Mouse (Mus musculus) bone marrow, adult 2 months (tissue): ENCODE results near the gene Stat5a. TPM values are rescaled to one million over a fixed set of nuclear protein-coding genes. Genes with fewer than 3 reads are reported as not detected.
A peak's percentile ranks its signal among the peaks of the same experiment; 100 is the strongest.

Source experiments
- H3K27ac ChIP-seq: fragments of 200-500 bp; 2 replicates; pipeline ENCODE4 v1.5.1; 2012; ENCODE audit warnings: low read depth, mild to moderate bottlenecking, control low read depth, inconsistent platforms, low read length; ENCODE audit not compliant: control insufficient read depth, poor library complexity, insufficient read depth
- H3K4me1 ChIP-seq: fragments of 200-500 bp; 2 replicates; pipeline ENCODE4 v1.6.1; 2011; ENCODE audit warnings: low read length; ENCODE audit not compliant: control insufficient read depth, insufficient read depth
- H3K4me3 ChIP-seq: fragments of 200-500 bp; replicated peaks from 2 replicates; pipeline ENCODE3; 2011; ENCODE audit warnings: mild to moderate bottlenecking, low read depth, low read length, control low read depth; ENCODE audit not compliant: control insufficient read depth
- CTCF ChIP-seq: fragments of 200-500 bp; IDR thresholded peaks from 2 replicates; pipeline ENCODE4 v1.5.1; 2011; ENCODE audit warnings: low read length, control low read depth; ENCODE audit not compliant: control insufficient read depth, insufficient read depth
- POLR2A ChIP-seq: fragments of 200-500 bp; IDR thresholded peaks from 2 replicates; pipeline ENCODE4 v1.6.1; 2011; ENCODE audit warnings: low read depth, mild to moderate bottlenecking, control low read depth, low read length, borderline replicate concordance; ENCODE audit not compliant: control insufficient read depth
- WGBS: fragments of 180-500 bp; shearing (Covaris S2); methylation state at CpG from one replicate; pipeline ENCODE4 v1.1.7; 2018; 5-methylcytosine and 5-hydroxymethylcytosine counted together
- polyA plus RNA-seq: library from polyadenylated mRNA; stranded (reverse); fragments of >200 nt; gene quantifications from 2 replicates; pipeline ENCODE4 v1.2.4, GENCODE M21; 2011; ENCODE audit warnings: low replicate concordance; ENCODE audit not compliant: missing spikeins, insufficient read depth, insufficient read length

Stat5a gene
- polyA plus RNA-seq, 1 experiment, result 16.5 TPM

GRCm38 (mm10) chr11:100850778-100851528, 8.2 kb upstream of the Stat5a start:
- 3% methylated on average over 33 of the region's 33 CpGs for WGBS
- H3K4me1 ChIP-seq, result no peaks in the 10 kb centered on the region; the same call in 1 of the 2 replicates
- peak overlapping the region; percentile 92 for H3K4me3 ChIP-seq
- TF ChIP-seq POLR2A (no peak), CTCF (no peak)
- peak overlapping the region; percentile 97 for H3K27ac ChIP-seq

GRCm38 (mm10) chr11:100852088-100852487, 7.1 kb upstream of the Stat5a start:
- 65% methylated on average over 2 of the region's 2 CpGs for WGBS

GRCm38 (mm10) chr11:100853018-100853417, 6.1 kb upstream of the Stat5a start:
- TF ChIP-seq CTCF, result no peak
- no peak for TF ChIP-seq POLR2A
- WGBS, result 20% methylated on average over 5 of the region's 5 CpGs
- H3K4me1 ChIP-seq, result no peaks in the 10 kb centered on the region; the same call in 1 of the 2 replicates
- H3K27ac ChIP-seq, result no peak overlapping the region
- no peak overlapping the region for H3K4me3 ChIP-seq

More at GRCm38 (mm10) chr11:100852088-100852487, 7.1 kb upstream of the Stat5a start:
- no peak overlapping the region for H3K27ac ChIP-seq
- no peak overlapping the region for H3K4me3 ChIP-seq
- TF ChIP-seq CTCF (no peak), POLR2A (no peak)
- no peaks in the 10 kb centered on the region; the same call in 1 of the 2 replicates for H3K4me1 ChIP-seq

GRCm38 (mm10) chr11:100854268-100854667, 4.9 kb upstream of the Stat5a start:
- 61% methylated on average over 4 of the region's 4 CpGs for WGBS
- Histone ChIP-seq H3K4me3 (no peak overlapping the region), H3K4me1 (peaks cover 1% of the 10 kb centered on the region; the same call in 1 of the 2 replicates), H3K27ac (no peak overlapping the region)
- no peak for TF ChIP-seq POLR2A
- no peak for TF ChIP-seq CTCF

- 76% methylated on average over 4 of the region's 4 CpGs for WGBS
Observed at GRCm38 (mm10) chr11:100855178-100855577, 4.0 kb upstream of the Stat5a start.

GRCm38 (mm10) chr11:100857960-100858359, 1.2 kb upstream of the Stat5a start:
- no peak overlapping the region for H3K4me3 ChIP-seq
- 56% methylated on average over 6 of the region's 6 CpGs for WGBS
- no peak for TF ChIP-seq CTCF
- TF ChIP-seq POLR2A, result no peak
- H3K4me1 ChIP-seq, result peaks cover 8% of the 10 kb centered on the region
- H3K27ac ChIP-seq, result no peak overlapping the region

More at GRCm38 (mm10) chr11:100855178-100855577, 4.0 kb upstream of the Stat5a start:
- Histone ChIP-seq H3K4me3 (no peak overlapping the region), H3K27ac (no peak overlapping the region), H3K4me1 (peaks cover 5% of the 10 kb centered on the region)
- TF ChIP-seq POLR2A, result no peak
- no peak for TF ChIP-seq CTCF

- WGBS, result 33% methylated on average over 6 of the region's 6 CpGs
- Histone ChIP-seq H3K27ac (peak overlapping the region; percentile 40; the same call in 1 of the 2 replicates), H3K4me3 (peak overlapping the region; percentile 38), H3K4me1 (peaks cover 8% of the 10 kb centered on the region)
- TF ChIP-seq CTCF, result no peak
- TF ChIP-seq POLR2A, result no peak
Observed at GRCm38 (mm10) chr11:100859579-100860075, 476 bp downstream of the Stat5a start.

- peaks cover 8% of the 10 kb centered on the region for H3K4me1 ChIP-seq
- H3K4me3 ChIP-seq, result peak overlapping the region; percentile 77
- WGBS, result 1% methylated on average over 55 of the region's 55 CpGs
- TF ChIP-seq POLR2A (peak; percentile 75; the same call in 1 of the 2 replicates), CTCF (no peak)
- H3K27ac ChIP-seq, result peak overlapping the region; percentile 86
Observed at GRCm38 (mm10) chr11:100860198-100861048, 1.3 kb downstream of the Stat5a start.
